17 mouse cellular contexts compared by ENCODE assay signal in genomic region chr15:98114098-98114851, GRCm38 (mm10). TPM values are rescaled to one million over a fixed set of nuclear protein-coding genes. Genes with fewer than 3 reads are reported as not detected.
DNase-seq lines count a peak whose midpoint lies in the region; ATAC-seq and TF ChIP-seq lines count a peak whose summit lies in the region.
"Had no signal": no experiment of that assay in that cellular context is flagged by ENCODE, and none has a peak within 500 bp of the region (broad histone marks: within the 10 kb centered on the region; RNA-seq: fewer than 3 reads in every experiment).

No protein-coding gene starts in this region.

- DNase-seq in gastrocnemius, adult 8-10 months (ENCODE audit: low spot score in 2 of 2) = peak; percentile 56 to 59
- no peak for DNase-seq in gastrocnemius, postnatal 4 days (ENCODE audit: low spot score in 2 of 2)
- peak; percentile 51 for DNase-seq in ZHBTc4 (ENCODE audit: low read depth, low spot score)
- DNase-seq in gastrocnemius, postnatal 14 days = peak; percentile 34
- DNase-seq in lung, adult 18-20 months = no peak
- DNase-seq: adrenal gland, postnatal 14 days; lung, adult 2 months; lung, postnatal 36 days; spleen, adult 18-20 months; thymus, adult 18-20 months had no signal

- TF ChIP-seq POLR2A in ES-Bruce4 (IDR thresholded peaks at IDR 0.05; ENCODE audit: insufficient read depth, low read length) = no peak

- H3K27ac ChIP-seq in ES-Bruce4 (ENCODE audit: insufficient read depth, low read length) = peak overlapping the region; percentile 84
- no peak overlapping the region for H3K27ac ChIP-seq in intestine, embryonic 15.5 days
- H3K27ac ChIP-seq: embryonic facial prominence, embryonic 13.5 days; limb, embryonic 15.5 days; neural tube, embryonic 12.5 days had no signal

- H3K9me3 ChIP-seq in ES-Bruce4 (replicated peaks; ENCODE audit: control insufficient read depth, insufficient read depth, low read length, poor library complexity, severe bottlenecking) = no peaks in the 10 kb centered on the region
- H3K9me3 ChIP-seq in intestine, embryonic 15.5 days = no peaks in the 10 kb centered on the region
- H3K9me3 ChIP-seq: embryonic facial prominence, embryonic 13.5 days; limb, embryonic 15.5 days; neural tube, embryonic 12.5 days had no signal

- H3K9ac ChIP-seq in ES-Bruce4 (ENCODE audit: low read depth, poor library complexity, severe bottlenecking) = 0 out of 2 replicates have a peak overlapping the region, but pooled peaks have one; percentile 22
- H3K9ac ChIP-seq in intestine, embryonic 15.5 days = no peak overlapping the region
- H3K9ac ChIP-seq: embryonic facial prominence, embryonic 13.5 days; limb, embryonic 15.5 days had no signal

- intact Hi-C loops in gastrocnemius, postnatal 14 days (cut with DNase I; ENCODE audit: low total_unique reads) = no loop called here

- no peaks in the 10 kb centered on the region for H3K27me3 ChIP-seq in ES-Bruce4 (ENCODE audit: control insufficient read depth, insufficient read depth, low read length, poor library complexity, severe bottlenecking)
- no peaks in the 10 kb centered on the region for H3K27me3 ChIP-seq in intestine, embryonic 15.5 days (replicated peaks)
- H3K27me3 ChIP-seq: embryonic facial prominence, embryonic 13.5 days; limb, embryonic 15.5 days; neural tube, embryonic 12.5 days had no signal

- H3K4me3 ChIP-seq in ES-Bruce4 (ENCODE audit: low read depth, low read length) = no peak overlapping the region
- H3K4me3 ChIP-seq in intestine, embryonic 15.5 days (replicated peaks) = no peak overlapping the region
- H3K4me3 ChIP-seq: embryonic facial prominence, embryonic 13.5 days; limb, embryonic 15.5 days; neural tube, embryonic 12.5 days had no signal

- ATAC-seq in intestine, embryonic 15.5 days = no peak
- ATAC-seq: inflammation-experienced regulatory T-cells, adult 6 months had no signal

- H3K4me2 ChIP-seq in intestine, embryonic 15.5 days (replicated peaks) = no peak overlapping the region
- H3K4me2 ChIP-seq: embryonic facial prominence, embryonic 13.5 days; limb, embryonic 15.5 days; neural tube, embryonic 12.5 days had no signal

- H3K4me1 ChIP-seq in ES-Bruce4 (ENCODE audit: control insufficient read depth, insufficient read depth, low read length) = peaks cover 6% of the 10 kb centered on the region
- peaks cover 3% of the 10 kb centered on the region; the same call in 1 of the 2 replicates for H3K4me1 ChIP-seq in intestine, embryonic 15.5 days (replicated peaks)
- H3K4me1 ChIP-seq: neural tube, embryonic 12.5 days had no signal

- TF ChIP-seq EP300 in ES-Bruce4 (IDR thresholded peaks at IDR 0.05; ENCODE audit: insufficient read depth, low read depth, low read length) = peak; percentile 91

- 88% methylated on average over 10 of the region's 10 CpGs for WGBS in intestine, embryonic 15.5 days

- TF ChIP-seq CTCF in ES-Bruce4 (IDR thresholded peaks at IDR 0.05; ENCODE audit: low read depth, low read length) = no peak

- H3K36me3 ChIP-seq in ES-Bruce4 (ENCODE audit: control insufficient read depth, insufficient read depth, low read length, poor library complexity, severe bottlenecking) = no peaks in the 10 kb centered on the region
- no peaks in the 10 kb centered on the region for H3K36me3 ChIP-seq in intestine, embryonic 15.5 days

RNA-seq across cellular contexts. Expression of gene Senp1, which starts 20.7 kb away (rescaled TPM):
- 1 to 10 TPM; 7.2 to 10.0 (median 8.5) TPM for total RNA-seq in gastrocnemius, adult 8-10 months (2022)
- total RNA-seq in gastrocnemius, postnatal 4 days (2021) = 10 to 100 TPM; 17.7 to 21.7 TPM
- 69.2 and 70.6 TPM in 2 replicates for polyA plus RNA-seq in ES-Bruce4 (2011; ENCODE audit: insufficient read depth, insufficient read length, low read depth, missing spikeins)
- total RNA-seq in gastrocnemius, postnatal 14 days (2021) = 1 to 10 TPM; 6.8 to 7.0 TPM
- 26.5 and 27.4 TPM in 2 replicates for polyA plus RNA-seq in intestine, embryonic 15.5 days (2015; fragmentation: Nextera tagmentation; extraction: Ambion mirVana)

RNA-seq across cellular contexts. Expression of gene Pfkm, which starts 21.9 kb away (rescaled TPM):
- 1,000 to 10,000 TPM; 2,927 to 3,255 (median 3,175) TPM for total RNA-seq in gastrocnemius, adult 8-10 months (2022)
- 100 to 1,000 TPM; 776 to 786 TPM for total RNA-seq in gastrocnemius, postnatal 4 days (2021)
- polyA plus RNA-seq in ES-Bruce4 (2011; ENCODE audit: insufficient read depth, insufficient read length, low read depth, missing spikeins) = 39.8 and 42.8 TPM in 2 replicates
- total RNA-seq in gastrocnemius, postnatal 14 days (2021) = 1,000 to 10,000 TPM; 1,399 to 1,520 TPM
- polyA plus RNA-seq in intestine, embryonic 15.5 days (2015; fragmentation: Nextera tagmentation; extraction: Ambion mirVana) = 27.9 and 28.4 TPM in 2 replicates

RNA-seq across cellular contexts. Expression of gene Asb8, which starts 51.1 kb away (rescaled TPM):
- 100 to 1,000 TPM; 123 to 141 (median 129) TPM for total RNA-seq in gastrocnemius, adult 8-10 months (2022)
- total RNA-seq in gastrocnemius, postnatal 4 days (2021) = 100 to 1,000 TPM; 148 to 174 TPM
- polyA plus RNA-seq in ES-Bruce4 (2011; ENCODE audit: insufficient read depth, insufficient read length, low read depth, missing spikeins) = 34.7 and 34.9 TPM in 2 replicates
- total RNA-seq in gastrocnemius, postnatal 14 days (2021) = 100 to 1,000 TPM; 146 to 157 TPM
- polyA plus RNA-seq in intestine, embryonic 15.5 days (2015; fragmentation: Nextera tagmentation; extraction: Ambion mirVana) = 46.6 and 49.5 TPM in 2 replicates

RNA-seq across cellular contexts. Expression of gene Ccdc184, which starts 52.7 kb away (rescaled TPM):
- total RNA-seq in gastrocnemius, adult 8-10 months (2022) = not detected
- total RNA-seq in gastrocnemius, postnatal 4 days (2021) = not detected
- polyA plus RNA-seq in ES-Bruce4 (2011; ENCODE audit: insufficient read depth, insufficient read length, low read depth, missing spikeins) = 0.81 and 1.8 TPM in 2 replicates
- total RNA-seq in gastrocnemius, postnatal 14 days (2021) = not detected
- polyA plus RNA-seq in intestine, embryonic 15.5 days (2015; fragmentation: Nextera tagmentation; extraction: Ambion mirVana) = 1.6 and 1.7 TPM in 2 replicates
- total RNA-seq: MEL had no signal

Comparison
In these comparisons a context has a peak if more than half of its experiments do, and no peak if none do; other contexts are left out.
1. DNase-seq: peak in gastrocnemius, adult 8-10 months (2 of 2), ZHBTc4 (single experiment) and gastrocnemius, postnatal 14 days (single experiment); none in gastrocnemius, postnatal 4 days (0 of 2) and lung, adult 18-20 months (0 of 2).